Mouse (Mus musculus) stomach, embryonic 15.5 days (tissue): ENCODE results near the gene Rgl2. TPM values are rescaled to one million over a fixed set of nuclear protein-coding genes. Genes with fewer than 3 reads are reported as not detected.

ENCODE experiments used
- ATAC-seq: fragments of 200-750 bp; cut with Nextera tagmentation; 2 replicates; pipeline ENCODE4 v1.8.0; 2017; ENCODE audit warnings: low read depth, moderate number of reproducible peaks, moderate TSS enrichment; ENCODE audit not compliant: insufficient read depth, low FRiP score
- H3K27ac ChIP-seq: fragments of 300-500 bp; sonication (generic); 2 replicates; pipeline ENCODE4 v1.5.1; 2015; ENCODE audit warnings: mild to moderate bottlenecking, inconsistent platforms
- H3K27me3 ChIP-seq: fragments of 300-500 bp; sonication (generic); replicated peaks from 2 replicates; pipeline ENCODE4 v1.6.1; 2015; ENCODE audit warnings: inconsistent platforms
- H3K36me3 ChIP-seq: fragments of 300-500 bp; sonication (generic); 2 replicates; pipeline ENCODE4 v1.6.1; 2015; ENCODE audit warnings: inconsistent platforms
- H3K4me1 ChIP-seq: fragments of 300-500 bp; sonication (generic); 2 replicates; pipeline ENCODE4 v1.6.1; 2015; ENCODE audit warnings: inconsistent platforms
- H3K4me2 ChIP-seq: fragments of 300-500 bp; sonication (generic); 2 replicates; pipeline ENCODE4 v1.6.1; 2015; ENCODE audit warnings: mild to moderate bottlenecking, inconsistent platforms
- H3K4me3 ChIP-seq: fragments of 300-500 bp; sonication (generic); replicated peaks from 2 replicates; pipeline ENCODE4 v1.5.1; 2015; ENCODE audit warnings: inconsistent platforms
- H3K9ac ChIP-seq: fragments of 300-500 bp; sonication (generic); 2 replicates; pipeline ENCODE4 v1.6.1; 2015; ENCODE audit warnings: inconsistent platforms
- H3K9me3 ChIP-seq: fragments of 300-500 bp; sonication (generic); 2 replicates; pipeline ENCODE4 v1.6.1; 2016; ENCODE audit warnings: inconsistent platforms
- WGBS: fragments of 180-500 bp; shearing (Covaris S2); methylation state at CpG from one replicate; pipeline ENCODE4 v1.1.7; 2015; 5-methylcytosine and 5-hydroxymethylcytosine counted together
- polyA plus RNA-seq: library from polyadenylated mRNA; unstranded; fragments of >200 nt; fragmentation: Nextera tagmentation; extraction: Ambion mirVana; gene quantifications from 2 replicates; pipeline ENCODE4 v1.2.1, GENCODE M21; 2015

Gene Rgl2
- polyA plus RNA-seq, 1 experiment from 2014 or later: 38.5 TPM

DNA sequence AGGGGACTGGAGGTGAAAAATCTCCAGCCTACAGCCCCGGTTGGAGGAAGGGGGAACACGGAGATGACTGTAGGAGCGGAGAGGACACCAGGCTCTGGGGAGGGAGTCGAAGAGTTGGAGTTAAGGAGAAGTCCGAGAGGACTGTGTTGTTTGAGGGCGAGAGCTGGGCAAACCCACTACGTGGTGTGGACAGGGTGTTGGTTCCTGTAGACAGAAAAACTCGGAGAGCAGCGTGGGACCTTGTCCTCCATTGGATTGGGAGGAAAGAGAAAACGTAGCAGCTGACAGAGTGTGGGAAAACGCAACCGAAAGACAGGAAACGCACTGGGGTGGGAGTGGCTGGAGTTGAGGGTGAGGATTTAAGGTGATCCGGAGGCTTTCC, 19.5 kb upstream of the Rgl2 start:
- H3K9me3 ChIP-seq: no peaks in the 10 kb centered on the region
- no peaks in the 10 kb centered on the region for H3K27me3 ChIP-seq
- H3K4me1 ChIP-seq: peaks cover 17% of the 10 kb centered on the region
- ATAC-seq: no peak
- peak overlapping the region; percentile 94 for H3K9ac ChIP-seq
- WGBS: 0% methylated on average over 14 of the region's 14 CpGs
- H3K4me2 ChIP-seq: peak overlapping the region; percentile 78
- H3K36me3 ChIP-seq: peaks cover 26% of the 10 kb centered on the region
- H3K4me3 ChIP-seq: peak overlapping the region; percentile 82
- peak overlapping the region; percentile 95 for H3K27ac ChIP-seq

- H3K4me3 ChIP-seq: peak overlapping the region; percentile 82
Measured at GRCm38 (mm10) chr17:33910346-33911051, 18.8 kb upstream of the Rgl2 start.

DNA sequence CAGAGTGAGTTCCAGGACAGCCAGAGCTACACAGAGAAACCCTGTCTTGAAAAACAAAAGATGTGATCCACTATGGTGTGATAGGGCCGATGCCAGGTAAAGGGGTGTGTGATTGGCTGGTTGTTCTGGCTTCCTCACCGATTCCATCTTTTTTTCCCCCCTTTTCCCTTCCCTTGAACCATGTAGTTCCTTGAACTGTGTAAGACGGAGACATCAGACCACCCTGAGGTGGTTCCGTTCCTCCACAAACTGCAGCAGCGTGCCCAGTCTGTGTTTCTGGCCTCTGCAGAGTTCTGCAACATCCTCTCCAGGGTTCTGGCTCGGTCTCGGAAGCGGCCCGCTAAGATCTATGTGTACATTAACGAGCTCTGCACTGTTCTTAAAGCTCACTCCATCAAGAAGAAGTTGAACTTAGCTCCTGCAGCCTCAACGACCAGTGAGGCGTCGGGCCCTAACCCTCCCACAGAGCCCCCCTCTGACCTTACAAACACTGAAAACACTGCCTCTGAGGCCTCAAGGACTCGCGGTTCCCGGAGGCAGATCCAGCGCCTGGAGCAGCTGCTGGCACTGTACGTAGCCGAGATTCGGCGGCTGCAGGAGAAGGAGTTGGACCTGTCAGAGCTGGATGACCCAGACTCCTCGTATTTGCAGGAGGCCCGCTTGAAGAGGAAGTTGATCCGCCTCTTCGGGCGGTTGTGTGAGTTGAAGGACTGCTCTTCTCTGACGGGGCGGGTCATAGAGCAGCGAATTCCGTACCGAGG, 18.1 kb upstream of the Rgl2 start:
- Histone ChIP-seq H3K9ac (no peak overlapping the region), H3K4me2 (no peak overlapping the region), H3K27ac (no peak overlapping the region), H3K4me1 (peaks cover 21% of the 10 kb centered on the region), H3K27me3 (no peaks in the 10 kb centered on the region), H3K9me3 (no peaks in the 10 kb centered on the region), H3K36me3 (peaks cover 26% of the 10 kb centered on the region), H3K4me3 (no peak overlapping the region)
- 91% methylated on average over 31 of the region's 31 CpGs for WGBS
- ATAC-seq: no peak

More at GRCm38 (mm10) chr17:33910346-33911051, 18.8 kb upstream of the Rgl2 start:
- H3K9ac ChIP-seq: peak overlapping the region; percentile 94
- no peaks in the 10 kb centered on the region for H3K9me3 ChIP-seq
- no peak for ATAC-seq
- H3K27me3 ChIP-seq: no peaks in the 10 kb centered on the region
- H3K27ac ChIP-seq: peak overlapping the region; percentile 95
- peaks cover 26% of the 10 kb centered on the region for H3K36me3 ChIP-seq
- 41% methylated on average over 11 of the region's 11 CpGs for WGBS
- H3K4me1 ChIP-seq: peaks cover 21% of the 10 kb centered on the region
- H3K4me2 ChIP-seq: peak overlapping the region; percentile 78

GRCm38 (mm10) chr17:33911813-33912414, 17.4 kb upstream of the Rgl2 start:
- no peak overlapping the region for H3K4me2 ChIP-seq
- ATAC-seq: no peak
- no peaks in the 10 kb centered on the region for H3K27me3 ChIP-seq
- no peak overlapping the region for H3K27ac ChIP-seq
- H3K9me3 ChIP-seq: no peaks in the 10 kb centered on the region
- H3K4me3 ChIP-seq: no peak overlapping the region
- 89% methylated on average over 28 of the region's 28 CpGs for WGBS
- peaks cover 24% of the 10 kb centered on the region for H3K4me1 ChIP-seq
- no peak overlapping the region for H3K9ac ChIP-seq
- peaks cover 27% of the 10 kb centered on the region for H3K36me3 ChIP-seq

DNA sequence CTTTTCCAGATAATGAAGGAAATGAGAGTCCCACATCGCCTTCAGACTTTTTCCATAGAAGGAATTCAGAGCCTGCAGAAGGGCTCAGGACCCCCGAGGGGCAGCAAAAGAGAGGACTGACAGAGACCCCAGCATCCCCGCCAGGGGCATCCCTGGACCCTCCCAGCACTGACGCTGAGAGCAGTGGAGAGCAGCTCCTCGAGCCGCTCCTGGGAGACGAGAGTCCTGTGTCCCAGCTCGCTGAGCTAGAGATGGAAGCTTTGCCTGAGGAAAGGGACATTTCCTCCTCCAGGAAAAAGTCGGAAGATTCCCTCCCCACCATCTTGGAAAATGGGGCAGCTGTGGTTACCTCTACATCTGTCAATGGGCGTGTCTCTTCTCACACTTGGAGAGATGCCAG, 16.1 kb upstream of the Rgl2 start:
- H3K4me1 ChIP-seq: peaks cover 29% of the 10 kb centered on the region
- H3K27me3 ChIP-seq: no peaks in the 10 kb centered on the region
- no peaks in the 10 kb centered on the region for H3K9me3 ChIP-seq
- H3K4me3 ChIP-seq: no peak overlapping the region
- ATAC-seq: no peak
- no peak overlapping the region for H3K9ac ChIP-seq
- H3K4me2 ChIP-seq: no peak overlapping the region
- H3K36me3 ChIP-seq: peaks cover 40% of the 10 kb centered on the region
- no peak overlapping the region for H3K27ac ChIP-seq
- 91% methylated on average over 10 of the region's 10 CpGs for WGBS

DNA sequence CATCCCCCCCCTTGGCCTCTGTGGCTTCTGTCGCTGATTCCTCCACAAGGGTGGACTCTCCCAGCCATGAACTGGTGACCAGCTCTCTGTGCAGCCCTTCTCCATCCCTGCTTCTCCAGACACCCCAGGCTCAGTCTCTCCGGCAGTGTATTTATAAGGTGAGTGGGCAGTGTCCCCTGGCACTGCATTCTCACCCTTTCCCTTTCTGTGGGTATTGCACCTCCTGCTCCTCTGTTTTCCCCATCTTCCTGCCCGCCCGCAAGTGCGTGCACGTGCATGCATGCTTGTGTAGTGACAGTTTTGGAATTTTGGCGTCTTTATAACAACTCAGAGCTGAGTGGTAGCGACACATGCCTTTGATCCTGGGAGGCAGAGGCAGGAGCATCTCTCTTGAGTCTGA, 15.4 kb upstream of the Rgl2 start:
- H3K4me2 ChIP-seq: no peak overlapping the region
- no peaks in the 10 kb centered on the region for H3K27me3 ChIP-seq
- peaks cover 34% of the 10 kb centered on the region for H3K4me1 ChIP-seq
- no peak for ATAC-seq
- H3K9ac ChIP-seq: no peak overlapping the region
- WGBS: 94% methylated on average over 8 of the region's 8 CpGs
- no peaks in the 10 kb centered on the region for H3K9me3 ChIP-seq
- no peak overlapping the region for H3K27ac ChIP-seq
- no peak overlapping the region for H3K4me3 ChIP-seq
- peaks cover 42% of the 10 kb centered on the region for H3K36me3 ChIP-seq

- Histone ChIP-seq H3K36me3 (peaks cover 42% of the 10 kb centered on the region), H3K27ac (0 out of 2 replicates have a peak overlapping the region, but pooled peaks have one; percentile 87), H3K9ac (no peak overlapping the region), H3K27me3 (no peaks in the 10 kb centered on the region), H3K4me1 (peaks cover 38% of the 10 kb centered on the region), H3K9me3 (no peaks in the 10 kb centered on the region), H3K4me2 (peak overlapping the region; percentile 70), H3K4me3 (no peak overlapping the region; the same call in 1 of the 2 replicates)
- no peak for ATAC-seq
- WGBS: 77% methylated on average over 13 of the region's 13 CpGs
Measured at GRCm38 (mm10) chr17:33914969-33915391, 14.4 kb upstream of the Rgl2 start.

DNA sequence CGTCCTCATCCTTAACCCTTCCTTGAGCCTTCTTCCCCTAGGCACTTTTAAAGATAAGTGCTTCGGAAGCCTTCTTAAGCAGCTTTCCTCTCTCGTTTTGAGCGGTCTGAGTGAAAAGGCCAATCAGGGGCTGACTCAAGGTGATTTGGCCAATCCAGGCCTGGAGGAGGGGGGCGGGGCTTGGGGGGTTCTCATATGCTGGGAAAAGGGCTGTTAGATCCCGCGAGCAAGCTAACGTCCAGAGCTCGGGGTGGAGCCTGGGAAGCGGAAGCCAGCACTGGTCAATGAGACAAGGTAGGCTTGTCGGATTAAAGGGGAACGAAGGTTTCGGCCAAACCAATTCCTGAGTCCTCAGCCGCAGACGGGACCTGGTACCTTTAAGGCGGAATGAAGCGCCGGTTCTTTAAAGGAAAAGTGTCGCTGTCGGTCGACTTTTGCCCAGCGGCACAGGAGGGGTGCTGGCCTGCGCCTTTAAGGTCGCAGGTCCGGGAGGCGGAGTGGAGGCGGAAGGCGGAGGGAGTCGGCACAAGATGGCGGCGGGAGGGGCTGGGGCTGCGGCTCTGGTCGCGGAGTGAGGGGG, 13.6 kb upstream of the Rgl2 start, which contains the start of the genes Tapbp and Zbtb22:
Gene Tapbp, plus strand, starts transcription at position 229 of the 580 bp plus-strand sequence.
Gene Zbtb22, plus strand, starts transcription at position 234 of the 580 bp plus-strand sequence.
- ATAC-seq: peak; percentile 91
- WGBS: under 1% methylated on average over 34 of the region's 34 CpGs
- peaks cover 30% of the 10 kb centered on the region for H3K4me1 ChIP-seq
- no peaks in the 10 kb centered on the region for H3K9me3 ChIP-seq
- peak within 1 kb of the TSS; percentile 87 for H3K27ac ChIP-seq
- peak within 1 kb of the TSS; percentile 58 for H3K4me3 ChIP-seq
- H3K27me3 ChIP-seq: no peaks in the 10 kb centered on the region
- peak within 1 kb of the TSS; percentile 70 for H3K4me2 ChIP-seq
- H3K9ac ChIP-seq: peak within 1 kb of the TSS; percentile 29; the same call in 1 of the 2 replicates
- H3K36me3 ChIP-seq: peaks cover 42% of the 10 kb centered on the region

DNA sequence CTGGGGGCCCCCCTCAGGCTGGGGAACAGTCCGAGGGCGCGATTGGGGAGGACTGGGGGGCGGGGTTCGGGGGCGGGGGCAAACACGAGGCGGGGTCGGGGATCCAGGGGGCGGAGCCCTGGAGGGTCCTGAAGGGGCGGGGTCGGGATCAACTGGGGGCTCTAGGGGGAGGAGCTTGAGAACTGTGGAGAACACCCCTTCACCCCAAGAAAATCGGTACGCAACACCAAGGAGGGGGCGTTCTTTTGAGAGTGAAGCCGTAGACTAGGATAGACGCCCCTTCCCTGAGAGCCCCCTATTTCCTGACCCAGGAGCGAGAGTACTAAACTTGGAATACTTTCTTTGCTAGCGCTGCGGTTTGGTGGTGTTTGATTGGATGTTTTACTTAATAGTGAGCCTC, 13.0 kb upstream of the Rgl2 start:
- under 1% methylated on average over 19 of the region's 20 CpGs for WGBS
- 0 out of 2 replicates have a peak, but pooled peaks have one; percentile 1 for ATAC-seq

GRCm38 (mm10) chr17:33916847-33917655, 12.3 kb upstream of the Rgl2 start:
- H3K27ac ChIP-seq: peak overlapping the region; percentile 87; the same call in 1 of the 2 replicates
- peak overlapping the region; percentile 70 for H3K4me2 ChIP-seq
- ATAC-seq: no peak
- 73% methylated on average over 31 of the region's 31 CpGs for WGBS
- no peaks in the 10 kb centered on the region for H3K9me3 ChIP-seq
- H3K27me3 ChIP-seq: no peaks in the 10 kb centered on the region
- peaks cover 24% of the 10 kb centered on the region for H3K4me1 ChIP-seq
- H3K4me3 ChIP-seq: peak overlapping the region; percentile 58
- H3K36me3 ChIP-seq: peaks cover 32% of the 10 kb centered on the region
- no peak overlapping the region for H3K9ac ChIP-seq

More for the DNA sequence above, 13.0 kb upstream of the Rgl2 start:
- H3K4me3 ChIP-seq: peak overlapping the region; percentile 58
- no peaks in the 10 kb centered on the region for H3K9me3 ChIP-seq
- H3K36me3 ChIP-seq: peaks cover 40% of the 10 kb centered on the region
- no peaks in the 10 kb centered on the region for H3K27me3 ChIP-seq
- H3K27ac ChIP-seq: peak overlapping the region; percentile 87
- H3K4me2 ChIP-seq: peak overlapping the region; percentile 70
- H3K4me1 ChIP-seq: peaks cover 28% of the 10 kb centered on the region
- H3K9ac ChIP-seq: peak overlapping the region; percentile 29; the same call in 1 of the 2 replicates
